Mouse (Mus musculus): ENCODE results near the gene Usmg5.

Usmg5 gene

GRCm38 (mm10) chr19:47057684-47058083 lies 32.8 kb downstream of the Usmg5 start:
- DNase-seq (ENCODE audit: low read depth): no peak

GRCm38 (mm10) chr19:47053471-47053870 lies 37.0 kb downstream of the Usmg5 start:
- no peak for DNase-seq (ENCODE audit: low read depth)

- no peak for DNase-seq (ENCODE audit: low read depth)
Observed at GRCm38 (mm10) chr19:47052927-47053326, 37.5 kb downstream of the Usmg5 start.

- peak; percentile 58 for DNase-seq (ENCODE audit: low read depth)
Observed at GRCm38 (mm10) chr19:47050271-47051032, 40.0 kb downstream of the Usmg5 start, which contains the start of gene Pcgf6. Gene Pcgf6, minus strand, starts transcription at chr19:47050906.

GRCm38 (mm10) chr19:47049840-47050239 lies 40.6 kb downstream of the Usmg5 start:
- DNase-seq (ENCODE audit: low read depth): no peak

- no peak for DNase-seq (ENCODE audit: low read depth)
Observed at GRCm38 (mm10) chr19:47049061-47049460, 41.4 kb downstream of the Usmg5 start.

- DNase-seq (ENCODE audit: low read depth): no peak
Observed at GRCm38 (mm10) chr19:47047236-47047833, 43.1 kb downstream of the Usmg5 start.

- no peak for DNase-seq (ENCODE audit: low read depth)
Observed at GRCm38 (mm10) chr19:47046343-47046742, 44.1 kb downstream of the Usmg5 start.

GRCm38 (mm10) chr19:47043608-47044007 lies 46.8 kb downstream of the Usmg5 start:
- DNase-seq (ENCODE audit: low read depth): no peak

- DNase-seq (ENCODE audit: low read depth): no peak
Observed at GRCm38 (mm10) chr19:47040720-47041473, 49.5 kb downstream of the Usmg5 start.

GRCm38 (mm10) chr19:47036596-47036995 lies 53.9 kb downstream of the Usmg5 start:
- DNase-seq (ENCODE audit: low read depth): no peak

GRCm38 (mm10) chr19:47034916-47035315 lies 55.5 kb downstream of the Usmg5 start:
- no peak for DNase-seq (ENCODE audit: low read depth)
